In genomic region chr14:48513098-48513823, GRCm38 (mm10) we compare ENCODE assay signal across 14 mouse cellular contexts.
DNase-seq lines count a peak whose midpoint lies in the region; ATAC-seq and TF ChIP-seq lines count a peak whose summit lies in the region.
"Had no signal": no experiment of that assay in that cellular context is flagged by ENCODE, and none has a peak within 500 bp of the region (broad histone marks: within the 10 kb centered on the region; RNA-seq: fewer than 3 reads in every experiment).

No protein-coding gene starts in this region.

- H3K4me2 ChIP-seq in hindbrain, embryonic 13.5 days = no peak overlapping the region
- H3K4me2 ChIP-seq: embryonic facial prominence, embryonic 13.5 days; heart, embryonic 13.5 days had no signal

- no peaks in the 10 kb centered on the region for H3K4me1 ChIP-seq in testis, adult 2 months (ENCODE audit: control insufficient read depth, insufficient read depth, low read length)
- 0 out of 2 replicates have a peak, but pooled peaks cover 9% of the 10 kb centered on the region for H3K4me1 ChIP-seq in hindbrain, embryonic 13.5 days (replicated peaks)
- peaks cover 62% of the 10 kb centered on the region for H3K4me1 ChIP-seq in midbrain, embryonic 10.5 days
- H3K4me1 ChIP-seq: embryonic facial prominence, embryonic 13.5 days; heart, embryonic 13.5 days had no signal

- WGBS in hindbrain, embryonic 13.5 days = 22% methylated on average over 12 of the region's 12 CpGs
- WGBS in midbrain, embryonic 10.5 days = 15% methylated on average over 12 of the region's 12 CpGs

- ATAC-seq in hindbrain, embryonic 13.5 days (ENCODE audit: low FRiP score) = peak; percentile 32; the same call in 1 of the 2 replicates
- ATAC-seq: intestine, postnatal 0 days had no signal

- H3K27ac ChIP-seq in testis, adult 2 months (ENCODE audit: control insufficient read depth, insufficient read depth, low read depth, low read length) = peak overlapping the region; percentile 49
- no peak overlapping the region for H3K27ac ChIP-seq in hindbrain, embryonic 13.5 days
- no peak overlapping the region; the same call in 1 of the 2 replicates for H3K27ac ChIP-seq in midbrain, embryonic 10.5 days (replicated peaks)
- H3K27ac ChIP-seq: embryonic facial prominence, embryonic 13.5 days; heart, embryonic 13.5 days; limb, embryonic 10.5 days had no signal

- no peak for TF ChIP-seq CTCF in testis, adult 2 months (IDR thresholded peaks at IDR 0.05; ENCODE audit: control insufficient read depth, insufficient read depth, insufficient replicate concordance, low read depth, low read length)

- no peak overlapping the region for H3K9ac ChIP-seq in hindbrain, embryonic 13.5 days
- H3K9ac ChIP-seq: embryonic facial prominence, embryonic 13.5 days; heart, embryonic 13.5 days had no signal

- H3K9me3 ChIP-seq in hindbrain, embryonic 13.5 days = no peaks in the 10 kb centered on the region
- H3K9me3 ChIP-seq in midbrain, embryonic 10.5 days (replicated peaks) = peaks cover 5% of the 10 kb centered on the region
- H3K9me3 ChIP-seq: embryonic facial prominence, embryonic 13.5 days; G1E; heart, embryonic 13.5 days; limb, embryonic 10.5 days had no signal

- no peaks in the 10 kb centered on the region for H3K27me3 ChIP-seq in testis, adult 2 months (ENCODE audit: control insufficient read depth, insufficient read depth, low read length)
- peaks cover 83% of the 10 kb centered on the region for H3K27me3 ChIP-seq in hindbrain, embryonic 13.5 days
- peaks cover 91% of the 10 kb centered on the region for H3K27me3 ChIP-seq in midbrain, embryonic 10.5 days (ENCODE audit: low read depth, poor library complexity, severe bottlenecking)
- H3K27me3 ChIP-seq: embryonic facial prominence, embryonic 13.5 days; heart, embryonic 13.5 days had no signal

- no peak for TF ChIP-seq POLR2A in testis, adult 2 months (IDR thresholded peaks at IDR 0.05; ENCODE audit: control insufficient read depth, low read depth, low read length)

- H3K36me3 ChIP-seq in testis, adult 2 months (ENCODE audit: control insufficient read depth, insufficient read depth, low read length) = no peaks in the 10 kb centered on the region; the same call in 1 of the 2 replicates
- H3K36me3 ChIP-seq in hindbrain, embryonic 13.5 days = peaks cover 18% of the 10 kb centered on the region
- H3K36me3 ChIP-seq in midbrain, embryonic 10.5 days = peaks cover 15% of the 10 kb centered on the region

- no peak for DNase-seq in testis, postnatal 14 days (ENCODE audit: low spot score)
- DNase-seq in midbrain, embryonic 10.5 days (ENCODE audit: low spot score) = peak; percentile 76
- DNase-seq in adrenal gland, postnatal 36 days = no peak
- DNase-seq in adrenal gland, postnatal 25 days = no peak
- DNase-seq in layer of hippocampus, postnatal 36 days = no peak
- DNase-seq in gastrocnemius, postnatal 25 days = no peak
- DNase-seq: thymus, adult 2 months had no signal

- peak overlapping the region; percentile 54 for H3K4me3 ChIP-seq in testis, adult 2 months (ENCODE audit: control insufficient read depth, low read depth, low read length)
- no peak overlapping the region for H3K4me3 ChIP-seq in hindbrain, embryonic 13.5 days
- H3K4me3 ChIP-seq in midbrain, embryonic 10.5 days = peak overlapping the region; percentile 20; the same call in 1 of the 2 replicates
- H3K4me3 ChIP-seq: embryonic facial prominence, embryonic 13.5 days; heart, embryonic 13.5 days; limb, embryonic 10.5 days had no signal
